Mouse (Mus musculus) brain, embryonic 18.5 days (tissue): Measurements from ENCODE around the gene Gprc5a.

ENCODE experiments used
- DNase-seq: peaks from one replicate; pipeline ENCODE4 v3.0.0-alpha.2; 2012; ENCODE audit warnings: low read depth, low spot score

Gene Gprc5a

DNA sequence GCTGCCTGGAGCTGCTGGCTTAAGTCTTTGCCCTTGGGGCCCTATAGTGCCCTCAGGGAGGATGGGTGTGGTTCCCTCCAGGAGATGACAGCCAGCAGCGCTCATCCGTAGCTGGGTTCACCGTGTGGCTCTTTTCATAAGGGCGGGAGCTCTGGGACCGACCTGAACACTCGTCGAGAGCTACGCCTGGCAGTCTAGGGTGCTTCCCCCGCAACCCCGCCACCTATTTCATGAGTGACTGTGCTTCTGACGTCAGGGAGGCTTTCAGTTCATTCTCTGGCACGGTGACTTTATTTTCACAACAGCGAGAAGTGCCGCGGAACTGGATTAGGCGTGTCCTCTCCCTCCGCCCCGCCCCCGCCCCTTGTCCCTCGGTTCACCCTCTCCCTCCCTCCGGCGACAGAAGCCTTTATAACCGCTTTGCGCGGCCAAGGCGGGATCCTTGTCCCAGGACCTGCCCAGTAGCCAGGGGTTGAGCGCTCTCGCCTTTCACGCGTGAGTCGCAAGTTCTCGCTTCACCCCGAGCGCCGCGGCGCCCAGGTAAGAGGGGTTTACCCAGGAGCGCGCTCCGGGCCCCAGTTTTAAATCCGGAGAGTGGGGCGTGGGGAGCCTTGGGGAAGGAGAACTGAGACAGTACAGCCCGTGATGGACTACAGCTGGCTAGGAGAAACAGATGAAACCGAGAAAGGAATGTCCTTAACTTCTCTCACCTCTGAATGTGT lies at the start of gene Gprc5a:
Gene Gprc5a (plus strand): TSS at position 416 of the 722 bp plus-strand sequence.
- DNase-seq = no peak

DNA sequence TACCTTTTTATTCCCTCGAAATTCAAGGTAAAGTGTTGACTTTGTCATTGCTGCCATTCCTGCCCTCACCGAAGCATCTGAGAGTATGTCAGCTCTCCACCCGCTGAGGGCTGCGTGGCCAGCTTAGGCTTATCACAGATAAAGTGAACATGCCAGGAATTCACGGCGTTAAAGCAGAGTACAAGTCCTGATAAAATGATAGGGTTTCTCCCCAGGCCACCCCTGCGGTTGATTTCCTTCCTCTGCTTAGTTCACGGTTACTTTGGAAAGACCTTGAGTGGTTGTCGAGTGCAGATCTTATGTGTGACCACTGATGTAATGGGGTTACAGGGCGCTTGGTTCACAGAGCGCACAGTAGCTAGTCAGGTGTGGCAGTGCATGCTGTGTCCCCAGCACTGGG lies 48.2 kb upstream of the Gprc5a start:
- no peak for DNase-seq

DNA sequence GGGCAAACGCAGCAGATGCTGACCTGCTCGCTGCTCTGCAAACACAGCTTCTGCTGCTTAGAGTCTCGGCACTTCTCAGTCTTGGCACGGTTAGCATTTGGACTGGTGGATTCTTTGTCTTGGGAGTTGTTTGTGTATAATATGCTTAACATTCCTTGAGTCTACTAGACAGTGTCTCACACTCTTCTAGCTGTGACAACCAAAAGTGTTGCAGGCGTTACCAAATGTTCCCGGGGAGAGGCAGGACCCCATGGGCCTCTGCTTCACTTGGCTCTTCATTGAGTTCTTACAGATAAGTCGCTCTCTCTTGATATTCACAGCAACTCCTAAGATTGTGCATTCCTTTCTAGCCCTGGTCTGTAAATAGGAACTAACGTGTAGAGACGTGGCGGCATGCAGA lies 45.9 kb upstream of the Gprc5a start:
- no peak for DNase-seq

DNA sequence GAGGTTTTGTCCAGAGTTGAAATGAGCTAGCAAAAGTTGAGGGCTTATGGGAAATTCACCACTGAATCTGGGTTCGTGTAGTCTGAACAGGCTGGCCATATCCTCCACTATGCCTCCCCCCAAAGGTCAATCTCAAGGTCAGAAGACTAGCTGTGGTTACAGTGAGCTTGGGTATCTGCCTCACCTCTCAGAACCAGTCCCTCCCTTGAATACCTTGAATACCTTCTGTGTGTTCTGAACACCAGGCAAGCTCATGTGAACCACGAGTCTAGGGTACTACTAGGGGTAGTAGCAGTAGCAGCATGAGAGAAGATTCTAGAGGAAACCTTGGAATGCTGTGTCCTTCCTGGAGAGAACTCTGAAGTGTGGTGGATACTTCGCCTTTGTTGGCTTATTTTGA lies 43.8 kb upstream of the Gprc5a start:
- DNase-seq = no peak

DNA sequence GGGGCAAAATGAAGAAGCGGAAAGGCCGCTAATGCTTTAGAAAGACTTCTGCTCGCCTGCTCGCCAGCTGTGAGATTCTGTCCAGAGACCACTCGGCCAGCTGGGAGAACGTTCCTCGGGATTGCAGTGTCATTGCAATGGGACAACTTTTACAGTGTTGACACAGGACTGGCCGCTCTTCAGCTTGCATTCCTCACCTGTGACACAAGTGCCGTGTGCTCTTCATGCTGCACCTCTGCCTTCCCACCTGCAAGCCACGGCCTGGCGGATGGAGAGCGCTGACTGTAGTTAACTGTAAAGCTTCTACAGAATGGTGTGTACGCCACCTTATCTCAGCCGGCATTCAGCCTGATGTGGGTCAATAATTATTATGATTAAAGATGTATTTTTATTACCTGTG lies 42.1 kb upstream of the Gprc5a start:
- no peak for DNase-seq

DNA sequence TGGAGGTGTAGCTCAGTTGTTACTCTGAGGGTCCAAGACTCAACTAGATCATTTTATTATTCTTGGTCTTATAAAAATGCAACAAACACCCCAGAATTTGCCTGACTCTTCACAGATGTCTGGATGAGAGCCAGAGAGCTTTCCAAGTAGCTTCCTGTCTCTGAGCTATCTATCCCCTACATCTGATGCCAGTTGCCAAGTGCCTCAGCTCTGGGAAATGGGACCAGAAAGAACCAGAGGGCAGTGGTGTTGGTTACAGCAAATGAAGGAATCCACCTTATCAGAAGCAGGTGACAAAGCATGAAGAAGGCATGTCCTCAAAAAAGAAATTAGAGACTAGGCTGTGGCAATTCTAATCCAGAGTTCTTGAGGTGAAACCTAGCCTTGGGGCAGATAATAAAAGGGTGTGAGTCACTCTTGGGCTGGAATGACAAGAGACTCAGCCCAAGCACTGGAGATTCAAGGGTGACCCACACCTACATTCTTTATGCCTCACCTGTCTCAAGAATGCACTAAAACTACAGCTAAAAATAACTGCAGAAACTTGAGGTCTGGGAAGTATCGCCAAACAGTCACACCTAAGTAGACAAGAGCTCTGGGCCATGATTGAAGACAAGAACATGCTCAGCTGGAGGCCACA lies 40.5 kb upstream of the Gprc5a start:
- DNase-seq = no peak

DNA sequence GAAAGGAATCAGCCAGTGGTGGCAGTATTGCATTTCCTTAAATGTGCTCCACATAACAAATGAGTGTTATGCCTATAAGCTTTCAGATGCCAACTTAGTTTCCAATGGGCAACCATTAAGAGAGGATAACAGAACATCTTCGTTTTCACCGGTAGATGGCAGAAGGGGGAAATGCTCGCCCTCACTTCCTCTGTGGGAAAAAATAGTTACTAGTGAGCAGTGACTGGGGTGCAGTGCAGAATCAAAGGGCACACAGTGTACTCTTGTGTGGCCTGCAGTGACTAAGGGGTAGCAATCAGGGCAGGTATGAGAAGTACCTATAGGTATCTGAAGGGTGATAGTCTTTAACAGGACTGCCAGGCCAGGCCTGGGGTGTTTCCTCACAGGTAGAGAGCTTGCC lies 39.2 kb upstream of the Gprc5a start:
- peak; percentile 32 for DNase-seq

DNA sequence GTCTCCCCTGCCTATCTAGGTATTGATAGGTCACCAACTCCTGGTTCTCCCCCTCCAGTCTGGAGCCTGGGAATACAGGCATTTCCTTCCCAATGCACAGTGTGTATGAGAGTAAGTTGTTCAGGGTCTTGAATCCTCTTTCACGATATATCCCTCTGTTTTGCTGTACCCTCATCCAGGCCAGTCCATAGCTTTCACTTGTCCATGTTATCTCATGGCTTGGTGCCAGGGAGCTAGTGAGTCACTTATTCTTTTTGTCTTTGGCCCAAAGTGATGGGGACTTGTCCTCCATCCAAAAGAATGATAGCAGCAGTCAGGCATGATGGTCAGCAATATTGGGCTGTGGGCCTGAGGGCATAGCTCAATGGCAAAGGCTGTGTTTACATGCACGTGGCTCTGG lies 38.7 kb upstream of the Gprc5a start:
- no peak for DNase-seq

DNA sequence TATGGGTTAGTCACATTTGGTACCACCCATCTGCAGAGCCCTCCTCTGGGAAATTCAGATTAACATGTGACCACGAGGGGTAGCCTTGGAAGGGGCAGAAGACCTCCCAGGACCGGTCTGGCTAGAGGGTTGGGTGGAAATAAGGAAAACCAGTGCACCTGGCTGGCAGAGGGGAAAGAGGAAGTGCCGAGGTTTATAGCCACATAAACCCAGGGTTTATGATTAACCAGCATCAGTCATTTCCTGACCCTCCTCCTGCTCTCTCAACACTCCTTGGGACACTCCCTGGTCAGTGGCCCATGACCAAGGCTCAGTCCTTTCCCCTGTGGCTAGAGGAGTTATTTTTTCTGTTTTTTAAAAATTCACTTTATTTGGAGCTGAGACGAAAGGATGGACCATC lies 36.2 kb upstream of the Gprc5a start:
- DNase-seq = no peak

DNA sequence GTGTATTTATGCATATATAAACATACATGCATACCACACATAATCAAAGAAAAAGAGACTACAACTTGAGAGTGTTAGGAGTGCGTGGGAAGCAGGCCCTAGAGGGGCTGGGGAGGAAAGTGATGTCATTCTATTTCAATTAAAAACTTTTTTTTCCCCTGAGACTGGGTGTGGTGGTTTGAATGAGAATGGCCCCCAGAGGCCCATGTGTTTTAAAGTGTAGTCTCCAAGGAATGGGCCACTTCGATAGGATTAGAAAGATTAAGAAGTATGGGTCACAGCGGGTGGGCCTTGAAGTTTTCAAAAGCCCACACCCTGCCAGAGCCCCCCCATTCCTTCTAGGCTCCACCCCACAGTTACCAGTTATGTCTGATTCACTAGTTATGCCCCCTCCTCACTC lies 26.8 kb upstream of the Gprc5a start:
- DNase-seq = no peak

DNA sequence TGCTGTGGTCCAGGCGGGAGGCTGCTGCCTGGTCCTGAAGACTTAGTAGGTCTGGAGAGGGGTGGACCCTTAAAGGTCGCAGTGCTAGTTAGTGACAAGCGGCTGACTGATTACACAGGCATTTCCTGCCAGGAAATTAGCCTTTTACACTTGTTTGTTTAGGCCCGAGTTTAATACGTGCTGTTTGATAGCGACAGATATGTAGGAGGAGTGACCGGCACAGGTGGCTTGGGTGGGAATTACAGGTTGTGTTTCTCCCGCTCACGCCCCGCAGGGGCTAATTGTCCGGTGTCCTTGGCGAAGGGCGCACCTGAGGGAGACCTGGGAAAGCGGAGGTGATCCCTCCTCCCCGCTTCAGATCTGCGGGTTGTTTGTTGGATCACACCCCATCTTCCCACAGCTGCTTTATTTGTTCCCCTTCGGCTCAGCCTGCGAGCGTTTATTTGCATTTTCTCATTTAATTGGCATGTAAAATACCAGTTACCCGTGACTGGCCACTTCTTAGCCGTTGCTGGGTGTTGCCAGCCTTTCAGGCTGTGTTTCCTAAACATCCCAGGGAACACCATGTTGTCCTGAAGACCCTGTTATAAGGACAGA lies 25.1 kb upstream of the Gprc5a start:
- no peak for DNase-seq

DNA sequence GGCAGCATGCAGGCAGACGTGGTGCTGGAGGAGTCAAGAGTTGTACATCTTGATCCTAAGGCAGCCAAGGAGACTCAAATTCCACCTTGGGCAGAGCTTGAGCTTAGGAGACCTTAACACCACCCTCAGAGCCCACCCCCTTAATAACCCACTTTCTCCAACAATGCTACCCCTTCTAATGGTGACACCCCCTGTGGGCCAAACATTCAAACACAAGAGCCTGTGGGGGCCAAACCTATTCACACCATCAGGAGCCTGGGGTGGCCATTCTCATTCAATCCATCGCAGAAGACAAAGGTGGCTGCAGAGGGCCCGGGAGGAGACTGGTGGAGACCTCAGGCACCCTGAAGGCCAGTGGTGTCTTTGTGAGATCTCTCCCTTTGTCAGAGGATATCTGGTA lies 23.5 kb upstream of the Gprc5a start:
- no peak for DNase-seq

DNA sequence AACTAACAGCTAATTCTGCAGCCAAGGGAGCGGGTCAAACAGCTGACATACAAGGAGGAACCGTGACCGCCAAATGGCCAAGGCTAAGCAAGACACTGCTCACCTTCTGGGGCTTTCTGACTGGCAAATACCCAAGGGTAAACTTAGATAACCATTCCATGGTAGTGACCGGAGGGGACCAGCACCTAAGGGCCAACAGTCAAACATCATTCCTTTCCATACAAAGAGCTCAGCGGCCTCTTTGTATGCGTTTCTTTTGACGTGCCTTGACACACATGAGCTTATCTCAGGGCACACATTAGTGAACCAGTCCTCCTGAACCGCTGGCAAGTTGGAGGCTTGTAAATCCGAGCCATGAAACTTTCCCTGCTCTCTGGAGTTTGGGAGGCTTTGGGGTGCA lies 18.2 kb upstream of the Gprc5a start:
- no peak for DNase-seq

DNA sequence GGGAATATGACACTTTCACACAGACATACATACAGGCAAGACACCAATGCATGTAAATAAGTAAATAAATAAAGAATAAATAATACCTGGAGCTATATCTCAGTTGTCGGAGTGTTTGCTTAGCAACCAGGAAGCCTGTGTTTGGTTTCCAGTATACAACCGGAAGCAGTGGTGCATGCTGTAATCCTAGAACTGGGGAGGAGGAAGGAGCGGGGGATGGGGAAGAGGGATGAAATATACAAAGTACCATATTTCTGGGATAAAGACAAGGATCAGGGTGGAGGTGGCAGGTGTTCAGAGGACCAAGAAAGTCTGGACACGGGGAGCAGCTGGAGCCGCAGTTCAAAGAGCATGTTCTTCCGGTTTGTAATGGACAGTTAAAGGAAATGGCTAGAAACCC lies 16.9 kb upstream of the Gprc5a start:
- DNase-seq = no peak

DNA sequence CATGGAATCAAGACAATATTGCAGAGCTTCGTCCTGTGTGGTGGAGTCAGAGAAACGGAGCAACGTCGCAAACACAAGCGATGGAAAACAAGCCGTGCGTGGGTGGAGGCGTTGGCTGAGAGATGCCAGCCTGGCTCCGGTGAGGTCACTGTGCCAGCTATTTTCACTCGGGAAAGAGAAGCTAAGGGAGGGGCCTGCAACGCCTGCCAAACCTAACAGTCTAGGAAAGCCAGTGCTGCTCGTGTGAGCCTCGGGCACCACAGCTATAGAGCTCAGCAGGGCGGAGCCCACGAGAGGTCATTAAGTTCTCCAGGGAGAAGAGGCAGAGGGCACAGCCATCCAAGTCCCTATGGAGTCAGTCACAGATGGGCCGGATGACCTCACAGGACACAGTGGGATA lies 16.5 kb upstream of the Gprc5a start:
- no peak for DNase-seq

DNA sequence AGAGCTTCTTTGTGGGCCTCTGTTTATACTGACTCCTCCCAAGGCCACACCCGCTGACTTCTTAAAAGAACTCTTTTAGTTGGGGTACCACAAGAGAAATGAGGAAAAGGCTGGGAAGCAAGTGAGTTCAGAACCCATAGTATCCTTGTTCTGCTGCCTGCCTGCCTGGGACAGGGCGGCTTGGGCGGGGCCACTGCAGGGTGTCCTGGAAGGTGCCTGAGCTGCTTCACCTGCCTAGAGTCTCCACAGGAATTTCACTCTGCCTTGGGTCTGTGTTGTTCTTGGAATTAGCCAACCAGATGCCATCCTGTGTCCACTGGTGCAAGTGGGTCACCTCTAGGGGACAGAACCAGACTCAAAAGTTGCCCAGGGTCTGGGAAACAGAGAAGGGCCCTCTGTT lies 11.7 kb upstream of the Gprc5a start:
- no peak for DNase-seq

DNA sequence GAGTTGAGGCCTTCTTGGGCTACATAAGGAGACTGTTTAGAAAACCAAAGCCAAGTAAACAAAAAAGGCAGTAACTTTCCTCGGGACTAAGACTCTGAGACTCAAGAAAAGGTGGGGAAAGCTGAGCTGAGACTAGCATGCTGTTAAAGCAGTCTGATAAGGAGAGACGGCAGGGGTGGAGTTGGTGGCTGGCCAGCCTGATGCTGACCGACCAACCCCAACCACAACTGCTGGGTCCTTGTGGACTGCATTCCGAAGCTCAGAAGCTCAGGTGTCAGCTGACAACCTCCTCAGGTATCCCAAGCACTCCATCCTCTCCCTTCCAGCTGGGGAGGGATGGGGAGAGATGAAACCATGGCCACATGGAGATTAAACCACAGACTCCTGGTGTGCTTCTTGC lies 9.6 kb upstream of the Gprc5a start:
- DNase-seq = no peak

DNA sequence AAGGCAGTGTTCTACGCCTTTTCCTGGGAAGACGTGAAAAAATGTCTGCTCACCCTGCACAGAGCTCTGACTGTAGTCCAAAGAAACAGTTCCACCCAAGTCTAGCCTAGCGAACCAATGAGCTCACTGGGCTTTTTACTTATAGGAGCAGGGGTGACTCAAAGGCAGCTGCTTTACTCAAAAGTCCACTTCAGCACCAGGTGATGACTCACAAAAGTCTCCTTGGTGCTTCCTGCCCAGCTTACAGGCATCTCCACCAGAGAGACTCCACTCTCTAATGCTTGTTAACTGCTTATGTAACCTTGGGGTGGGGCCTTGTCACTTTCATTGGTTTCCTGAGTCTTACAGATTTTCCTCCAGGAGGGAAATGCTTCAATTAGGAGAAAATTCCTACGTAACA lies 4.7 kb upstream of the Gprc5a start:
- DNase-seq = no peak

DNA sequence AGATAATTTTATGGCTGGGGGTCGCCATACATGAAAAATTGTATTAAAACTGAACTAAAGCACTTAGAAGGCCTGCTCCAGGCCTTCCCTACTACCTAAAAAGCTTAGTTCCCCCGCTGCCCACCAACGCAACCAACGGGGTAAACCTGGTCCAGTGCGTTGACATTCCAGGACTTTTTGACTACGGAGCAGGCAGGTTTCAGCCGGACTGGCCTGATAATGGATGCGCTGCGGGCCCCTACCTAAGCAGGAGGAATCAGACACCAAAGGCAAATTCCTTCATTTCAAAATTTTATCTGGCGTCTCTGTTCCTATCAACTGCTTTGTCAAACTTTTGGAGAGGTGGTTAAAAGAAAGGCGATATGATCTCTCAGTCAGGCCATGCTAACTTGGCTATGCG lies 830 bp upstream of the Gprc5a start:
- no peak for DNase-seq

DNA sequence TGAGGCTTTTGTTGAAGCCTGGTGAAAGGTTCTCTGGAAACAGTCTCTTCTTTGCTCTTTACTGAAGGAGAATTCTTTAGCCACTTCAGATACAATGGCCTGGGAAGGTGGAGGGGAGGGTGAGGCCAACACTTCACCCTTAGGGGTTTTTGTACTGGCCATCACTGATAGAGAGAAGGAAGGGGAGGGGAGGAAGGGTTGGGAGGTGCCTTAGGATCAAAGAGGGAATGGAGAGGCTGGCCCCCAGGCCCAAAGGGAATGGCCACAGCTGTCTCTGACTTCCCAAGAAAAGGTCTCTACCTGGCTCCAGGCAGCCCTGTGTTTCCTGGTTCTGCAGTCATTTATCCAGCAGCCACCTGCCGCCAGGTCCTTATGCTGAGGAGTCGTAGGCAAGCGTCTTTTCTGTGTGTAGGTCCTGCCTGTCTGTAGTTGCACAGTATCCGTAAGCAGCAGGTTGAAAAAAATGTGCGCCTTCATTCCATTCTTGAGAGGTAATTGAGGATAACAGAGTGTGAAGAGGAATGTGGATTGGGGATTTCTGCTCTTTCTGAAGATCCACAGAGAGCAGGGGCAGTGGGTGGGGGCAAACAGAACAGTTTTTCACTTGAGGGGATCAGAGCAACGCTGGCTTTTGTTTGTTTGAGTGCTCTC lies 1.5 kb downstream of the Gprc5a start:
- DNase-seq = no peak

DNA sequence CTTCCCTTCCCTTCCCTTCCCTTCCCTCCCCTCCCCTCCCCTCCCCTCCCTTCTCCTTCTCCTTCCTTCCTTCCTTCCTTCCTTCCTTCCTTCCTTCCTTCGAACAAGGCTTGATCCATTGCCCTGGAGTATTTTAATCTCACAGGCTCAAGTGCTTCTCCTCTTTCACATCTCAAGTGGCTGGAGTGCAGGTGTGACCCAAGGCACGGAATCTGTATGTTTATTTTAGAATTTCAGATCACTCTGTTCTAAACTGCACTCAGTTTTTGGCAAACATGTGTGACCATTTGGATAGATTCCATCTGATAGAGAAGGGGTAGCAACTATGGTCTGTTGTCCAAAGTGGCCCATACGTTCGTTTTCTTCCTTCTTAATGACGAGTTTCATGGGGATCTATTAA lies 2.8 kb downstream of the Gprc5a start:
- DNase-seq = no peak

DNA sequence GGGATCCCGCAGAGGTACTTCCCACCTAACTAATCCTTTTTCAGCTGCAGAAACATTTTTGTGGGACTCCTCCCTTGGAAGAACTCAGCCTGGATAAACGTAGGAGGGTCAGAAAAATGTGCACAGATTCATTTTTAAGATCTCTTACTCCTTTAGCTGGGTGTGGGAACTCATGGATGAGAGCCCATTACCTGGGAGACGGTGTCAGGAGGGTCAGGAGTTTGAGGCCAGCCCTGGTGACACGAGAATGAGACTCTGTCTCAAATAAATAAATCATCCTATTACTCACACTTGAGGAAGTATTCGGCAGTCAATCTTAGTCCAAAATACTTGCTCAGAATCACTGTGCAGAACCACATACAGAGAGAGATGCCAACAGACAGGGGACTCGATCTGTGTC lies 4.4 kb downstream of the Gprc5a start:
- no peak for DNase-seq

DNA sequence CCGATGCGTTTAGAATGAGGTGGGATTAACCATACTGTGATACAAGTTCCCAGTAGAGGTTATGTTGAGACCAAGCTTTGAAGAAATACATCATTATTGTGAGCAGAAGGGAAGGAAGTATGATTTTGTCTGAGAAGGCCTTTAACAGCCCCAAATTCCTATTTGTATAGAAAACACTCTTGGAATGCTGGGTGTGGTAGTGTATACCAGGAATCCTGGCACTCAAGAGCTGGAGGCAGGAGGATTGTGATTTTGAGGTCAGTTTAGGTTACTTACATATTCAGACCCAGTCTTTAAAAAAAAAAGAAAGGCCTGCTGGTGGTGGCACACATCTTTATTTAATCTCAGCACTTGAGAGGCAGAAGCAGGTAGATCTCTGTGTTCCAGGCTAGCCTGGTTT lies 4.9 kb downstream of the Gprc5a start:
- DNase-seq = no peak
